Mouse (Mus musculus) liver, embryonic 14.5 days (tissue): ENCODE results near the gene Mindy4.

Source experiments
- CTCF ChIP-seq: IDR thresholded peaks from 2 replicates; pipeline ENCODE4 v1.5.1; 2016; ENCODE audit warnings: antibody characterized with exemption, low read depth, control low read depth
- EP300 ChIP-seq: IDR thresholded peaks from 2 replicates; pipeline ENCODE4 v1.6.1; 2016; ENCODE audit warnings: antibody characterized with exemption, low read depth

DNA sequence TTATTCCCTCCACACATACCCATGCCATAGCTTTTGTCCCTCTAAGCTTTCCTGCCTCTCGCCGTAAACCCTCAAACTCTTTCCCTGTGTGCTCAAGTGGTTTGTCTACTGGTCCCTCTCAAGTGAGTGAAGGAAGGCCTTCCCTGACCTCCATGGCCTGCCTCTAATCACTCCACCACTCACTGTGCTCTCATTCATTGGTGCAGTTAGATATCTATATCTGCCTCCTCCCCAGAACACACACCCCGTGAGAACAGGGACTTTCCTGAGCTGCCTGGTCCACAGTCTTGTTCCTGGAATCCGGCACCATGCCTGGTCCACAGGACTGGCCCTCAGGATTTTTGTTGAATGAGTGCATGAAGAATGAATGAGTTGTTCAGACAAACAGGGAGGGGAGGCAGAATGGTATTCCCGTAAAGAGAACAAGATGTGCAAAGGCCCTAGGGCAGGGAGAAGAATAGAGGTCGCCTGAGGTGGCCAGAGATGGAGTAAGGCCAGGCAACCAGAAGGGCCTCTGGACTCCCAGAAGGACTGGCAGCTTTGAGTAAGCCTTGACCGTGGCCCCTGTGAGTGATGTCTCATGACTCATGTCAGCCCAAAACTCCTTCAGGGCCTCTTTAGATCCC is 61.7 kb downstream of the Mindy4 start:
- TF ChIP-seq CTCF, result no peak
- peak; percentile 83 for TF ChIP-seq EP300
